Mouse (Mus musculus) right cerebral cortex, postnatal 10 days (tissue): ENCODE data around the gene Gm49337.
A peak's percentile ranks its signal among the peaks of the same experiment; 100 is the strongest.

Experiments used
- DNase-seq, 2 experiments: peaks; one replicate each; pipeline ENCODE4 v3.0.0; 2021; ENCODE audit warnings: low spot score in 2 of 2

Gene Gm49337

DNA sequence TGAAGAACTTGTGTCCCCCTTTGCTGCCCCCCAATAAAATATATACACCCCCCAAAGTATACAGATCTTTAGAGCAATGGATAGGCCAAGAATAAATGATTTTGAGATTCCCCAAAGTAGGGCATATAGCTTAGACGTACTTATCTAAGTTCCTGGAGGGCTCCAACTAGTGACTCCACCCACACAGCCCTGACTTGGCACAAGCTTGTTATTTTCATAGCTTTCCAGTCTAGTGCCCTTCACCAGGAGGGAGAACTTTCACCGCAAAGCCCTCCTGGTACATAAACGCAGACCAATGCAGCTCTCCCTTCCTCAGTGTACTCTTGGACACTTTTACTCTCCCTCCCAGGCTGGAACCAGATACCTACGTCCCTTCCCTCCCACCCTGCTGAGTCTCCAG is 11.0 kb upstream of the Gm49337 start:
- DNase-seq, result peak in 1 of 2 experiments; percentile 35

DNA sequence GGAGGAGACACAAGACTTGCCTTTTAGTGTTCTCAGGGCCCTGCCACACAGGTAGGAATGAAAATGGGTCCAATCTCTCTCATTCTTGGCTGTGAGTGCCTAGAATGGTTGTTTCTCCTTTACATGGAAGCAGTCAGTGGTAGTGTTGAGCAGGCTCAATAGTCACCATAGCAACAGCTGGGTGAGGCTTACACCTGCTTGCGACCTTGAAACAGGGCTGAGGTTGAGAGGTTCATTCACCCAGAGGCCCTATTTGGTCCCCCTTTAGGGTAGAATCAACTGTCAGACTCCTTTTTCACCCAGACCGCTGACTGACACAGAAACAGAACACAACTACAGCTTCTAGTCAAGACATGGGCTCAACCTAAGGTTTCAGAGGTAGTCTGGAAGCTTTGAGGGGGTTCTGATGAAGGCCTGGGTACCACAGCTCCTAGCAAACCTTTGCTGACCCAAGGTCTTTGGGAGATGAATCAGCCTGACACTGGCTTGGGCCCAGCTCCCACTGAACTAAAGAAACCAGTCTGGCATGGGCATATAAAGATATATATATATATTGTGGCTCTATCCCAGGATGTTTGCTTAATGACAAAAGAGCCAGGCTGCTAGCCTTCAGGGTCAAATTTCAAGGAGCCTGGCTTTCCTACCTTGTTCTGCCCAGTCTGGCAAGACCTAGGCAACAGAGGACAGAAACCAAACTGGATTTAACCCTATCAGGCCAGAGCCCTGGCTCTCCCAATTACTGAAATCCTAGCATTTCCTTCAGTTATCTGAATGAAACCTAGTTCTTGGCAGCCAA is 8.2 kb upstream of the Gm49337 start:
- DNase-seq, result no peak

DNA sequence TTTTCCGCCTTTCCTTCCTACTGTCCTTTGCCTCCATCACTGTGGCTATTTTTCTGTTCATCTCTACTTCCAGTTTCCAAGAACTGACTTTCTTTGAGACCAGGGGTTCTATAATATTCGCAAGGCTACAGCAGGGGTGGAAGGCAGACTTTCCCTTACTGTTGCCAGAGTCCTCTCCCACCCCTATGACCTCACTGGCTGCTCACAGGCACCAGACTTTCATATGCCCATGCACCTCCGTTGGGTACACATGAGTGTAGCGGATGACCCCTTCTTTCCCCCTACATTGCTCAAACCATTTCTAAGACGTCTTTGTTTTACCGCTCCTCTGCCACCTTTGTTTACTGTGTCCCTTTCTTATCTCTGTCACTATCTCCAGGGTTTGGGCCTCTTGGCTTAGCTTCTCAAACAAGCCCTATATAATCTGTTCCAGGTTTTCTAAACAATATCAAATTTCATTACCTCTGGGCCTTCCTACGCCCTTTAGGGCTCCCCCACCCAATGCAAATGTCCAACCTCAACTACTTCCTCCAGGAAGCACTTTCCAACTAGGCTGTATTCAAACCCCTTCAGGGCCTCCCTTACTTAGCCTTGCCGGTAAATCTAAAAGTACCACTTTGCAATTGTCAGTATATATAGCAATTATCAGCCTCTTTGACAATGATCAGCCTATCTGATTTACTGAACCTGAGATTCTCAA is 7.3 kb upstream of the Gm49337 start:
- no peak for DNase-seq

DNA sequence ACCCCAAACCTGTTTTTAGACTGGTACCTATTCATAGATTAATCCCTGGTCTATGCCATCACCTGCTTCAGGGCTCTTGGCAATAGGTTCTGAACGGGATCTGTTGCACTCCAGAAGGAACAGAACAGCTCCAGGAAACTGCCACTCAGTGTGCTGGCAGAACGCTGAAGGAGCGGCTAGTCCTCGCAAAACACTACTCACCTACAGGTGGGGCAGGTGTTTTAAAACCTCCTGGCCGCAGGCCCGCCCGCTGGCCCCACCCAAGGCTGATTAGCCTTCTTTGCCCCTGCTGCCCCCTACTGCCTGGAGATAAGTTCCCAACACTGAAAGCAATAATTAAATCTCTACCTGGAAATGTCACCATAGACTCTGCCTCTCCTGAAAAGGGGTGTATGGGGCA is 5.8 kb upstream of the Gm49337 start, which contains the start of gene Tspan1:
Gene Tspan1 (minus strand): TSS at position 198 of the 400 bp plus-strand sequence.
- DNase-seq, result peak in 1 of 2 experiments; percentile 30

DNA sequence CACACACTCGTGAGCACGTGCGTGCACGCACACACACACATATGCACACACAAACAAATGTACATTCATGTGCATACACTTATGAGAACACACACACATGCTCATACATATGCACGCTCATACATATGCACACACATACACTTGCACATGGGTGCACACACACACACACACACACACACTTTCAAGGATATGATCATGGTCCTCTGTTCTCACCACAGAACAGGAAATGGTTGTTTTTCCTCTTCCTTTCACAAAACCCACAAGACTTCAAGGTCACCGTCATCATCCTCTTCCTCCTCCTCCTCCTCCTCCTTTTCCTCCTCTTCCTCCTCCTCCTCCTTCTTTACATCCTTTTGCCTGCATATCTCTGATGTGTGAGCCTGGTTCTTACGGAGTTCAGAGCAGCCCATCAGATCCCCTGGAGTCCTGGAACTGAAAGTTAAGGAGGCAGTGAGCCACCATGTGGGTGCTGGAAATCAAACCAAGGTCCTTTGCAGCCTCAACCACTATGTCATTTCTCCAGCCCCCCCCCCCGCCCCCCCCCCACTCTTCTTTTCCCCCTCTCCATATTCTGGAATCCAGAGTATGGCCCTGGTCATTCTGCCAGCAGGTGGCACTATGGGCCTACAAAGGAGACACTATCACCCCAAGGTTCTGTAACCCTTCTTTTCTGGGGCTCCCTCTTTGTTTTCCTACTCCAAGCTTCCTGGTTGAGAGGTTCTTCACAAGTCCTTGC is 4.4 kb upstream of the Gm49337 start:
- peak; percentile 74 to 86 for DNase-seq

DNA sequence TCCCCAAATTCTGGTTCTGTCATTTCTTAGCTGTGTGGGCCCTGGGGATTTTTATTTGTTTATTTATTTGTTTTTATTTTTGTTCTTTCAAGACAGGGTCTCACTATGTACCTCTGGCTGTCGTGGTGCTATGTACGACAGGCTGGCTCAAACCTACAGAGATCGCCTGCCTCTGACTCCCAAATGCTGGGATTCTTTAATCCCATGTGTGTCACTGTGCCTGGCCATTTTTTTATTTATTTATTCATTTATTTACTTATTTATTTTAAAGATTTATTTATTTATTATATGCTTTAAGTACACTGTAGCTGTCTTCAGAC is 3.9 kb upstream of the Gm49337 start:
- DNase-seq, result no peak

DNA sequence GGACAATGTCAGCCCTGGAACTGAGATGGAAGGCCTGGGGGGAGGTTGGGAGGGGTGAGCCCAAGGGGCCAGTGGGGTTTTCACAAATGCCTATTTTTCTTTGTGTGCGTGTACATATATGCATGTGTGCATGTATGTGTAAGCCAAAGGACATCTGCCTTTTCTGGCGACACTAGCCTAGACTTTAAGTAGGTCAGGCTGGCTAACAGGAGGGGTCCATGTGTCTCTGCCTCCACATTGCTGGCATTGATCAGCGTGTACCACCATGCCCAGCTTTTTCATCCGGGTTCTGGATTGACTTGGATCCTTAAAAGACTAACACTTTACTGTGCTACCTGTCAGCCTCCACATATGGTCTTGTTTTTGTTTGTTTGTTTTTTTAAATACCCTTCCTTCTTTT is 568 bp downstream of the Gm49337 start:
- no peak for DNase-seq

DNA sequence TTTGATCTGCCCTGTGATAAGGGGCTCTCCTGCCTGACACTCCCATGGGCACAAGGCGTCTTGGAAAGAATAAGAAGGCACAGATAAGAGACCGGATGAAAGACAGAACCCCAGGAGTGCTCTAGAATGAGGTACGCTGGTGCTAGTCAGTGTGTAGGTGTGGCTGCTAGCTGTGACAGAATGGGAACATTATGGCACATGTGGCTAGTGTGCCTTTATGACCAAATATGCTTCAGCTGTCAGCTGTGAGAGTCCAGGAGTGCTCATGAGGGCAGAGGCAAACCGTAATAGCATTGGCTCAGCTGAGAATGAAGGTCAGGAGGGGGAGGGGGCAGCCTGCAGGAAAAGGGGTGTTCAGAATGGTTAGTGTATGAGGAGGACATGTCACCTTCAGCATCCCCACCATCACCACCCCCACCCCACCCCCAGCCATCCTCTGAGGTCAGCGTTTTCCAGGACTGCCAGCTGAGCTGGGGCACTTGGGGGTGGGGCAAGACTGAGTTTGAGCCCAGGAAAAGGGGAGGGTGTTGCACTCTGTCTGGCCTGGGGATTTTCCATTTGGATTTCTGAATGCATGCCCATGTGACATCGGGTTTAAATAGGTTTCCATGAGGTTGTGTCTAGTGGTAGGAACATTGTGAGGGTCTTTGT is 1.4 kb downstream of the Gm49337 start:
- no peak for DNase-seq

DNA sequence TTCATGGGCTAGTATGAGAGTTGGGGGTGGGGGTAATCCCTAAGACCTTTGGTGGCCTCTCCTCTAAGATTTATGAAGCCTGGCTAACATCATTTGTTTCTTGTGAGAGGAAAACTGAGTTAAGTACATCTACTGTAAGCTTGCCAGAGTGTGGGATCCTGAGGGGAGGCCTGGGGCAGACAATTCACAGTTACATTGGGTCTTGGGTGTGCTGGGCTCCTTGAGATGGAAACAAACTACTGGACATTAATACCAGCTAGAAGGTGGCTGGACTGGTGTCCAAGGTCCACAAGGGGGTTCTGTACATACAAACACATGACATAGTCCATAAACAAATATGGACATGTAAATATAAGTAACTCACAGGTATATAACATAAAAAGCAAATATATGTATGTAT is 2.0 kb downstream of the Gm49337 start:
- no peak for DNase-seq

DNA sequence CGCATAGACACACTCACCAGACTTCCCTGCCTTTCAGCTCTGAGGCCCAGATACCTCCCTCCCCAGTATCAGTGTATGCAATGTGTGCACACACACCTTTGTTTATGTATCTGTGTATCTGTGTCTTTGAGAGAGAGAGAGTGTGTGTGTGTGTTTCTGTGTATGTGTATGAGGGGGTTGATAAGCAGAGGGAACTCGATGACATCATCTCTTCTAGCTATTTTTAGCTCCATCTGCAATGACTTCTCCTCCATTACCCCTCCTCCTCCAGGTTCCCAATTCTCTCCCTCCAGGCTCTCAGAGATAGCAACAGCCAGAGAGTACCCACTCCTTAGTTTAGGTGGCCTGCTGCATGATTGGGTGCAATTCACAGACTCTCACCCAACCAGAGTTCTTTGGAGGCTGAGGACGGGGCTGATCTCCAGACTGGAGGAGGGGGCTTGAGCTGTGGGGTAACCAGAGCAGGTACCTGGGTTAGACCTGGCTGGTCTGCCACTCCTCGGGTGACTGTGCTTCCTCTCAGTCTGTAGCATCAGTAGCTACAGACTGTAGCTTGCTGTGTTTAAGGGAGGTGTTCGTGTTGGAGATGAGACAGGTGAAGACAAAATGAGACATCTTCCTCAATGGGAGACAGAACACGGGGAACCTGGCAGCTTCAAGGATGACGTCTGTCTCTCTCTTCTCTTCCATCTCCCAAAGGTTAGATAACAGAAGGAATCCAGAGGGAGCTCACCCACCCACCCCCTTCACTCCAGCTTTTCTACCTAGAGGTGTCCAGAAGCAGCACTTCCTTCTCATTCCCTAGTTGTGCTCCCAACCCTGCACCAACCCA is 2.7 kb downstream of the Gm49337 start:
- DNase-seq, result peak; percentile 71 to 86

DNA sequence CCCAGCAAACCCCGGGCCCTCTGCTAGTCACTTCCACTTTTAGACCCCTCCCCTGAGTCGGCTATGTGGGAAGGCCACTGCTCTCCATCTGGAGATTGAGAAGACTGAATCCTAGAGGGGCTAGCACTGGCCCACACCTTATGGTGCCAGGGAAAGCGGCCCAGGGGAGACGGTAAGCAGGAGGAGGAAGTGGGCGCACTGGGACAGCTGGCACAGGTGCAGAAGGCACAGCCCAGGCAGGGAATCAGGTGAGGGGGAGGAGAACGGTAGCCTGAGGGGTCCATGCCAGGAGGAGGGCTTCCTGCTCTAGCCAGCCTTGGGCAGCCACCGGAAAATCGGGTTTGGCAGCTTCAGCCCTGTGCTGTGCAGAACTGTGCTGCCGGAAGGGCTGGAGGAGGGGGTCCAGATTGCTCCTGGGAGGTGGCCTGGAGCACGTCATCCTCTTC is 3.4 kb downstream of the Gm49337 start:
- peak; percentile 86 to 88 for DNase-seq

DNA sequence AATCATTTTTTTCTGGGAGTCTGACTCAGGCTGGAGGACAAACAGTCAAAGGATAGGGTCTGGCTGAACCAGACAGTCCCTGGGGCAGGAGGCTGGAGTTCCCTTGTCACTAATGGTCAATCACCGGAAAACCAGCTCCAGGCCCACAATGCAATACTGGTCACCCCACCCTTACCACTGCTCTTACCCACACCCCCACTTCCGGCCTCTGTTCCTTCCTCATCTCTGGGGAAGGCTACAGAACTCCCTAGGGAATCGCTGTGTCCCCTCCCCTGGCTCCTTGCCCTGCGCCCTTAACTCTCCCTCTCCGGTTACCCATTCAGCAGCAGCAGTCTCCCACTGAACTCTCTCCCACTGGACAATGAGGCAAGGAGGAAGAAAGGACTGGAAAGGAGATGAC is 4.0 kb downstream of the Gm49337 start:
- DNase-seq, result peak; percentile 59 to 70

DNA sequence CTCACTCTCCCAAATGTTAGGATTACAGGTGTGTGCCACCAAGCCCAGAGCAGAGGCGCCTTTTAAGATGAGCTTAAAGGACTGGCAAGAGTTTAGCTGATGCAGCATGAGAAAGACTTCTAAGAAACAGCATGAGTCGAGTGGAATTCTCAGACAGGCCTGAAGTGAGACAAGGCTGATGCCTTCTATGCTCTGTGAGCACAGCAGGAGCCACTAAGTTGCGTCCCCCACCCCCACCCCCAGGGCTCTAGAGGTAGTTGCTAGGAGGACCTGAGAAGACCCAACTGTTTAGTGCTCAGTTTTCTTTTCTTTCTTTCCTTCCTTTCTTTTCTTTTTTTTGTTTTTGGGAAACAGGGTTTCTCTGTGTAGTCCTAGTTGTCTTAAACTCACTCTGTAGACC is 8.9 kb downstream of the Gm49337 start:
- DNase-seq, result no peak

DNA sequence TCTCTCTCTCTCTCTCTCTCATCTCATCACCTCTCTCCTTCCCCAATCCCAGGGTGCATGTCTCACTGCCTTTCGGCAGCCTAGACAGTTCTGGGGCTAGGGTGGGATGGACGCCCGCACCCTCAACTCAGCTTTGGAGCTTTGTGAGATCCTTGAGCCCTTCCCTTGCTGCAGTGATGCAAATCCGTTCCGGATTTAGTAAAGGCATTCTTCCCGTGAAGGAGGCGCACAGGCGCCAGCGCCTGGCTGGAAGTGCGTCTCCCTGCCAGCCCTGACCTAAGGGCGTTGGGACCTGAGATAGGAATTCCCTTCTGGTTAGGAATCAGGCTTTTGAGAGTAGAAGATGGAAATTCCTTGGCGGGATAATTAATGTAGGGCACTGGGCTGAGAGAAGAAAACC is 9.6 kb downstream of the Gm49337 start:
- DNase-seq, result no peak

DNA sequence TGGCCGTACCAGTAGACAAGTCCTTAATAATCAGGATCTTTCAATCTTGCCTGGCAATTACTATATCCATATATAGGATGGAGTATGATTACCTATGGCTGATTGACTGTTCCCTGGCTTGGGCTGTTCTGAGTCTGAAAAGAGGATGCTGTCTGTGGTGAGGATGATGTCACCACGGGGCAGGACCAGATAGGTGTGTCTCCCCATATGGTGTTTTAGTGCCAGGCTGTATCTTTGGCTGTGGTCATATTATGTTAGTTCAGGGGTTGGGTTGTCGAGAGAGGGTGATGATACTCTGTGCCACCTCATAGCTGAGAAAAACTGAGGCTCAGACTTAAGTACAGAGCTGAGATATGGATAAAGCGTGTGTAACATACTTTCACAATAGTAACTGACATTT is 11.9 kb downstream of the Gm49337 start:
- DNase-seq, result no peak

DNA sequence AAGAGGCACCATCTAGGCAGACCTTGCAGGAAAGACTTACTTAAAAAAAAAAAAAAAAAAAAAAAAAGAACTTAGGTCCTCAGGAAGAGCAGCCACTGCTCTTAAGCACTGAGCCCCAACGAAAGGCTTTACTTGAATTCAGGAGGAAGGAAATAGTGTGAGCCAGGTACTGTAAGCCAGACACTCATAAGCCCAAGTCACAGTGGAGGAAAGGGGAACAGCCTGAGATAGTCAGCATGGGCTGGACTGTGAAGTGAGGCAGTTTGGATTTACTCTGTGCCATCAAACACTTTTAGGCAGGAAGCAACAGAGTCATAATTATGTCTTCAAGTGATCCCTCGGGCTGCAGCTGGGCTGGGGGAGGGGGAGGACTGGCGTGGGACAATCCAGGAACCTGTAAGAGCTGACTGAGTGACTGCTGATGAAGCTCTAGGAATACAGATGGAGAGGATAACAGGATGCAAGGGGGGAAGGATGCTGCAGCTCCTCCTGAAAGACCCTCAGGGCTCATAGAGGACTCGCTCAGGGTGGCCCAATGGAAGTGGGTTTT is 19.2 kb downstream of the Gm49337 start:
- peak in 1 of 2 experiments; percentile 30 for DNase-seq

DNA sequence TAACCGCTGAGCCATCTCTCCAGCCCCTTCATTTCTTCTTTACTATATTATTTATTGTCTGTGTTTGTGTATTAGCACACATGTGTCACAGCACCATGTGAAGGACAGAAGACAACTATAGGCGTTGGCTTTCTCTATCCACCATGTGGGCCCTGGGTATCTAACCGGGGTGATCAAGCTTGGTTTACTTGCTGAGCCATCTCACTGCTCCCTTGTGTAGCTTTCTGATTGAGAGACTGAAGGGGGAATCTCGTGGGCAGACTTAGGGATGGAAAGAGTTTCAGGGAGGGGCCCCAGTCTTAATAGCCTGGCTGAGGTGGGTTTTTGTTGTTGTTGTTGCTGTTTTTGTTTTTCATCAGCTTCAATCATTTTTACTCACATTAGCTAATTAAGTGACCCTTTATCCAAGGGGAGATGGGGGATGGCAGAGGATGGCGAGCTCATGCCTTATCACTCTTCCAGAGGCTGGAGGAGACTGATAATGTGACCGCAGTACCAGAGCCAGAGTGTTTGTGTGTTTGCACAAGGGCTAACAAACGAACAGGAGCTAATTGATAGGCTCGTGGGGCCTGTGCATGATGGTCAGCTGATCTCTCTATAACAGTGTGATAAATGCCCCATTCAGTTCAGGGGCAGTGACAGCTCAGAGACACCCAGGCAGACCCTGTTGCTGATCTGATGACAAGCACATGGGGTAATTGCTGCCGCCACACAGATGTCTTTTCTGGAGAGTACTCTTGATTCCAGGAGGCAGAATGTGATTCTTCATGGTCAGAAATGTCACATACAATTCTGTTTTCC is 20.6 kb downstream of the Gm49337 start:
- no peak for DNase-seq

DNA sequence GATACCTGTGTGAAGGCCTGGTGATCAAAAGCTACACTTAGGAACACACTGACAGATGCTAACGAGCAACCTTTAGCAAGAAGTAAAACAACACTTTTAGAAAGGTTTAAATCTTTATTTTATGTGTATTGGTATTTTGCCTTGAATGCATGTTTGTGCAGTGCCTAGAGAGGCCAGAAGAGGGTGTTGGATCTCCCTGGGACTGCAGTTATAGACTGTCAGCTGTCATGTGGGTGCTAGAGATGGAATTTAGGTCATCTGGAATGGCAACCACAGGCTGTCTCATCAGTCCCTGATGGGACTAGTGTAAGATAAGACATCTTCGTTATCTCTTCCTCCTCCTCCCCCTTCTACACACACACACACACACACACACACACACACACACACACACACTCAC is 25.2 kb downstream of the Gm49337 start:
- DNase-seq, result no peak

DNA sequence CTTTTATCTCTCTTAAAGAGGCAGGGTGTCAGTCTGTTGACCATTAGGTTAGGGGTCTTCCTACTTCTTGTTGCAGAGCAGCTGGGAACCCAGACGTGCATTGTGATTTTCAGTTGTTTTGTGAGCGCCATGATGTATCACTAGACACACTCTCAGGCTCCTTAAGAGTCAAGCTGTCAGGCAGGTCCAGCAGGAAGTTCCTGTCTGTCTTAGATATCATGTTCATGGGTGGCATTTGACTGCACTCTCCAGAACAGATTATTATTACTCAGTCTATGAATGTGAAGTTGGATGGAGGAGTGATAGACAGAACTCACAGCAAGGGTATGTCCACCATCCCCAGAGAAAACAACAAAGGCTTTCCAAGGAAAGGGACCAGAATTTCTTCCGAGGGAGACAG is 31.2 kb downstream of the Gm49337 start:
- DNase-seq, result no peak

DNA sequence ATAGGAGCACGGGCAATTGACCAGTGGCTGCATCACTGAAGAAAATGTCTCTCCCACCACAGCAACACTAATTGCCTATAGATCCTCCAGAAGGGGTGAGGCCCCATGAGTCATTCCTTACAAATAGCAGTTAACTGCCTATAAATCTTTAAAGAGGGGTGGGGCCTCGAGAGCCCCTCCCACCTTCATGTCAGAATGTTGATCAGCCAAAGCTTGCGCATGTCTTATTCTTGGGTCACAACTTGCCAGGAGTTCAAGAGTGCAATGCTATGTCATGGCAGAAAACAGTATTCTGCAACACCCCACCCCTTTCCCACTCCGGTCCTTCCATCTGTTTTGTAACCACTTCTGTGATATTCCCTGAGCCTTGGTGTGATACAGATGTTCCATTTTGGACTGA is 33.3 kb downstream of the Gm49337 start:
- DNase-seq, result no peak
